ENCODE assay signal across 9 mouse cellular contexts in the genomic region with DNA sequence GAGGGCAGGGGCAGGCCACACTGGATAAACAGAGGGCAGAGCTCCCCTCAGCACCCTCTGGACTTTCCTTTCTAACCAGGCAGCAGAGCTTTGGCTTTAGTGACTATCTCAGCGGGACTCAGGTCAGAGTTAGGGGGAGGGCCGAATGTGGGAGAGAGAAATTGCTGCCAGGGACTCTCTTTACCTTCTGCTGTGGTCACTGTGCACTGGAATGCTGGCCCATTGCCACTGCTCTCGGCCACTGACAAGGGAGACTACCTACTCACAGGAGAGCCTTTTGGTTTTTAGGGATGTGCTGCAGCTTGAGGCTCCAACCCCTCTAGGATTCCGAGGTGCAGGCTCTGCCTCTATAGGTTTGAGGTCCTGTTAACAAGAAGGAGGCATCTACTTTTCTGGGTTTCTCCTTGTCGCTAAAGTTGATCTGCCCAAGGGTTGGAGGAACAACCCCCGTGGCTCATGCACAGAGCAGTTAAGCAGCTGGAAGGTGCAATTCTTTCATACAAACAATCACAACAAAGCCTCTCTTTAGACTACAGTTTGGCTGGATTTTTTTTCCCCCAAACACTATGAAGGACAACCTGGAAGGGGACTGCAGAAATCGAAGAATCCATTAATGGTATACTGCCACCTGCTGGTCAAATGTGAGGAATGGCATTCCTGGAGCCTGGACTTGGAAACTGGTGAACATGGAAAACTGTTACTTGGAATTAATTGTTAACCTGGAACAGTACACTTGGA.
DNase-seq lines count a peak whose midpoint lies in the region; ATAC-seq and TF ChIP-seq lines count a peak whose summit lies in the region.
"Had no signal": no experiment of that assay in that cellular context is flagged by ENCODE, and none has a peak within 500 bp of the region (broad histone marks: within the 10 kb centered on the region; RNA-seq: fewer than 3 reads in every experiment).

No protein-coding gene starts in this region.

- H3K27ac ChIP-seq in heart, embryonic 10.5 days, result peak overlapping the region; percentile 49; the same call in 1 of the 2 replicates
- H3K27ac ChIP-seq in kidney, embryonic 15.5 days, result peak overlapping the region; percentile 74; the same call in 1 of the 2 replicates
- no peak overlapping the region for H3K27ac ChIP-seq in liver, embryonic 14.5 days
- no peak overlapping the region for H3K27ac ChIP-seq in neural tube, embryonic 14.5 days (ENCODE audit: low read depth, low read length)
- H3K27ac ChIP-seq: limb, embryonic 13.5 days had no signal

- peaks cover 23% of the 10 kb centered on the region for H3K36me3 ChIP-seq in heart, embryonic 10.5 days
- H3K36me3 ChIP-seq in kidney, embryonic 15.5 days, result peaks cover 22% of the 10 kb centered on the region; the same call in 1 of the 2 replicates
- H3K36me3 ChIP-seq in liver, embryonic 14.5 days (replicated peaks; ENCODE audit: control insufficient read depth, insufficient read depth, low read depth), result no peaks in the 10 kb centered on the region
- no peaks in the 10 kb centered on the region for H3K36me3 ChIP-seq in neural tube, embryonic 14.5 days (ENCODE audit: control insufficient read depth, insufficient read depth, low read length)

- DNase-seq in right cerebral cortex, adult 18-20 months, result peak; percentile 37
- DNase-seq in right cerebral cortex, postnatal 36 days (ENCODE audit: low spot score in 2 of 2), result no peak
- DNase-seq in cerebellum, adult 9-10 months, result peak; percentile 74
- DNase-seq in heart, embryonic 10.5 days (ENCODE audit: low spot score), result no peak
- peak; percentile 24 to 33 (median 24) for DNase-seq in liver, embryonic 14.5 days (ENCODE audit: low read depth in 3 of 3, low spot score in 3 of 3)

- peak; percentile 79; the same call in 1 of the 2 replicates for ATAC-seq in kidney, embryonic 15.5 days (replicated peaks; ENCODE audit: low FRiP score)
- ATAC-seq in liver, embryonic 14.5 days (ENCODE audit: insufficient read depth), result peak; percentile 80
- peak; percentile 75 for ATAC-seq in neural tube, embryonic 14.5 days (ENCODE audit: low read depth)
- no peak for ATAC-seq in erythroblast, adult 5-6 weeks (replicated peaks; ENCODE audit: low FRiP score, poor library complexity, severe bottlenecking)

- no peak overlapping the region for H3K4me3 ChIP-seq in heart, embryonic 10.5 days
- H3K4me3 ChIP-seq in kidney, embryonic 15.5 days (replicated peaks), result no peak overlapping the region
- H3K4me3 ChIP-seq in liver, embryonic 14.5 days (ENCODE audit: insufficient read depth in 1 of 2, low read depth in 2 of 2, low read length in 2 of 2), result no peak overlapping the region
- H3K4me3 ChIP-seq in neural tube, embryonic 14.5 days (ENCODE audit: low read depth, low read length), result no peak overlapping the region
- H3K4me3 ChIP-seq: limb, embryonic 13.5 days had no signal

- TF ChIP-seq EP300 in liver, embryonic 14.5 days (IDR thresholded peaks at IDR 0.05; ENCODE audit: low read depth), result no peak

- H3K4me1 ChIP-seq in heart, embryonic 10.5 days, result peaks cover 6% of the 10 kb centered on the region
- H3K4me1 ChIP-seq in kidney, embryonic 15.5 days, result peaks cover 14% of the 10 kb centered on the region; the same call in 1 of the 2 replicates
- H3K4me1 ChIP-seq in liver, embryonic 14.5 days (replicated peaks; ENCODE audit: control insufficient read depth in 2 of 2, insufficient read depth in 2 of 2, low read length in 1 of 2), result no peaks in the 10 kb centered on the region
- no peaks in the 10 kb centered on the region; the same call in 1 of the 2 replicates for H3K4me1 ChIP-seq in neural tube, embryonic 14.5 days (ENCODE audit: control insufficient read depth, insufficient read depth, low read length)

- H3K4me2 ChIP-seq in kidney, embryonic 15.5 days, result no peak overlapping the region
- no peak overlapping the region for H3K4me2 ChIP-seq in liver, embryonic 14.5 days (ENCODE audit: low read depth)
- H3K4me2 ChIP-seq in neural tube, embryonic 14.5 days (ENCODE audit: low read depth, low read length), result no peak overlapping the region
- H3K4me2 ChIP-seq: limb, embryonic 13.5 days had no signal

- no peaks in the 10 kb centered on the region for H3K9me3 ChIP-seq in heart, embryonic 10.5 days
- H3K9me3 ChIP-seq in kidney, embryonic 15.5 days (replicated peaks), result no peaks in the 10 kb centered on the region
- no peaks in the 10 kb centered on the region for H3K9me3 ChIP-seq in liver, embryonic 14.5 days (ENCODE audit: control insufficient read depth, low read length)
- no peaks in the 10 kb centered on the region for H3K9me3 ChIP-seq in neural tube, embryonic 14.5 days (ENCODE audit: control insufficient read depth, low read length)
- H3K9me3 ChIP-seq: limb, embryonic 13.5 days had no signal

- WGBS in heart, embryonic 10.5 days, result 49% methylated on average over 7 of the region's 7 CpGs
- whole genome bisulfite sequencing in kidney, embryonic 15.5 days, result 58% methylated on average over 7 of the region's 7 CpGs
- 49% methylated on average over 7 of the region's 7 CpGs for WGBS in liver, embryonic 14.5 days (ENCODE audit: insufficient replicate concordance)
- WGBS in neural tube, embryonic 14.5 days, result 41% methylated on average over 7 of the region's 7 CpGs

- TF ChIP-seq CTCF in liver, embryonic 14.5 days (IDR thresholded peaks at IDR 0.05; ENCODE audit: low read depth), result peak; percentile 69

- H3K27me3 ChIP-seq in heart, embryonic 10.5 days (ENCODE audit: insufficient read depth, poor library complexity, severe bottlenecking), result no peaks in the 10 kb centered on the region
- H3K27me3 ChIP-seq in kidney, embryonic 15.5 days, result no peaks in the 10 kb centered on the region
- H3K27me3 ChIP-seq in liver, embryonic 14.5 days (ENCODE audit: control insufficient read depth, insufficient read depth, low read length), result no peaks in the 10 kb centered on the region
- H3K27me3 ChIP-seq in neural tube, embryonic 14.5 days (ENCODE audit: control insufficient read depth, insufficient read depth, low read length), result no peaks in the 10 kb centered on the region
- H3K27me3 ChIP-seq: limb, embryonic 13.5 days had no signal

- H3K9ac ChIP-seq in kidney, embryonic 15.5 days, result no peak overlapping the region
- H3K9ac ChIP-seq in liver, embryonic 14.5 days (replicated peaks), result no peak overlapping the region
- H3K9ac ChIP-seq in neural tube, embryonic 14.5 days (replicated peaks; ENCODE audit: low read depth, low read length), result no peak overlapping the region
- H3K9ac ChIP-seq: limb, embryonic 13.5 days had no signal

Comparison
In these comparisons a context has a peak if more than half of its experiments do, and no peak if none do; other contexts are left out.
1. DNase-seq: peak in right cerebral cortex, adult 18-20 months (single experiment), cerebellum, adult 9-10 months (single experiment) and liver, embryonic 14.5 days (3 of 3); none in right cerebral cortex, postnatal 36 days (0 of 2) and heart, embryonic 10.5 days (single experiment).
2. H3K27ac ChIP-seq: peak in heart, embryonic 10.5 days (single experiment) and kidney, embryonic 15.5 days (single experiment); none in liver, embryonic 14.5 days (single experiment) and neural tube, embryonic 14.5 days (single experiment).